Mouse (Mus musculus) megakaryocyte progenitor cell, adult 5-6 weeks (primary cell): ENCODE measurements around the gene Cacng3. TPM values are rescaled to one million over a fixed set of nuclear protein-coding genes. Genes with fewer than 3 reads are reported as not detected.

Experiments
- ATAC-seq: replicated peaks from 2 replicates; pipeline ENCODE4 v1.8.0; 2016; ENCODE audit warnings: mild to moderate bottlenecking, moderate TSS enrichment, inconsistent platforms; ENCODE audit not compliant: poor library complexity
- total RNA-seq, 2 experiments: library from RNA; stranded (forward) in 1 of 2; stranded (reverse) in 1 of 2; fragments of 157-497, 149-512 nt in 1 of 2; fragments of 200-1000 nt in 1 of 2; gene quantifications; 2 replicates each; pipeline versions ENCODE4 v1.2.3 to v1.2.4; 2015 to 2017

Gene Cacng3
- total RNA-seq, 2 experiments from 2014 or later = not detected

GRCm38 (mm10) chr7:122716299-122716698 lies 46.0 kb downstream of the Cacng3 start:
- ATAC-seq = no peak

- no peak for ATAC-seq
Observed at GRCm38 (mm10) chr7:122718540-122718939, 48.2 kb downstream of the Cacng3 start.

DNA sequence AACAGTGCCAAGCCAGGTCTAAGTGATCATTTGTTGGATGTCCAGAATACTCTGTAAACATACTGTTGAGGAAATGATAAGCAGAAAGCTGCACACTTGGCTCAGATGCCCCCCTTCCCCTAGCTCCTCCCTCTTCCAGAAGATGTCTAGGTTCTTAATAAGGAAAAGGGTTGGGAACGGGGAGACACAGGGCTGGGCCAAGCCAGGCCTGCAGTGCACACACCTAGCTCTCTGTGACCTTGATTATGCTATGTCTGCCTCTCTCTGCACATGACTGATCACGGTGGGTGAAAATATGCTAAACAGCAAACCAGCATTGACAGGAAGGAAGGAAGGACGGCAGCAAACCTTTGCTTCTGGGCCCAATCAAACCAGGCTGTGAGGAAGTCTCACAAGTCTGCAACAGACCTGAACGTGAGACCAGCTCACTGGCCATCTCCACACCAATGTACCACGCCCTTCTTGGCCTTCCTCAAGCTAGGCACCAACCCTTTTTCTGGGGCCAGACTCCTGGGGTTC lies 53.1 kb downstream of the Cacng3 start:
- no peak for ATAC-seq

- no peak for ATAC-seq
Observed at GRCm38 (mm10) chr7:122726376-122726775, 56.1 kb downstream of the Cacng3 start.

DNA sequence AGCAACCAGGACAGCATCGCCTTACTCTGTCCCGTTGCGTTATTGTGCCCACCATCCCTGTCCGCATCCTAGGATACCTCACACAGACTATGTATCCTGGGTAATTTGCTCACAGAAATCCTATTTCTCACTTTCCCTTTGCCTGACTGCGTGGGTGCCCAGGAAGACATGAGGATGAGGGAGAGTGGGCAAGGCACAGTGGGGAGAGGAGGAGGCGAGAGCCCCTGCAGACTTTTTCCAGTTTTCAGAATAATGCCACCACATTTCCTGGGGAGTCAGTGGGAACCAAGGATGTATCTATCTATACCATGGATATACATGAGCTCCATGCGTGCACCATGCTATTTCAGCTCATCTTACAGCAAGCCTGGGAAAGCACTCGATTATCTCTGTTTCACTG lies 57.9 kb downstream of the Cacng3 start:
- no peak for ATAC-seq

DNA sequence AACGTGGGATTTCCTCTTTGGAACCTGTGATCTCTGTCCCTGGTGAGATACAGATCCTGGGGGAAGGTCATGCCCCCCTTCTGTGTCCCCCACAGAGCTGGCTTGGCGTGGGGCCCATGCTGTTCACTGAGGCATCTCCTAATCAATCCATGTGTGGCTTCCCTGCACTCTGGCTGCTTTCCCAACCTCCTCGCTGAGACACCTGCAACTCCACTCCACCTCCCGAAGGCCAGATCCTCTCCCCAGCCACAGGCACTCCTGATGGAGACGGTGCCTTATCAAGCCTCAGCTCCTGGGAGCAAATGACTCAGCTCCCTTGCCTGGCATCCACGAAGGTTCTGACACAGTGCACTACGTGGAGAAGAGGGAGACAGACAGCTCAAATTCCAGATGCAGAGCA lies 58.6 kb downstream of the Cacng3 start:
- ATAC-seq = no peak

GRCm38 (mm10) chr7:122735323-122735722 lies 65.0 kb downstream of the Cacng3 start:
- no peak for ATAC-seq

DNA sequence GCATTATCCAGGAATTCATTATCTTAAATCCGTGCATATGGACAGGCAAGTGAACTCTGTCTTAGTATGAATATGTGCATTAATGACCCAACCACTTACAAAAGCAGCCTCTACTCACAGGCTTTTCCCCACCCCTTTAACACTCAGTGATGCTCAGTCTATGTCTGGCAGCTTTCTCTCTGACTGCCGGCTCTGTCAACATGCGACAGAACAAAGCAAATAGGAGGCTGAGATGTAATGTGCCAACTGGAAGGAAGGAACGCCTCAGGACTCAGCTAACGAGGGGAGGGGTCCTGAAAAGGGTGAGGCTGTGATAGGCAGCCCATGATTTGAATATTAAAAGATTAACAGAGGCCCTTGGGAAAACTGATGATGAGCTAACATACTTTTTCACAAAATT lies 68.2 kb downstream of the Cacng3 start:
- no peak for ATAC-seq

- ATAC-seq = no peak
Observed at GRCm38 (mm10) chr7:122740663-122741062, 70.4 kb downstream of the Cacng3 start.

GRCm38 (mm10) chr7:122755920-122756603 lies 85.8 kb downstream of the Cacng3 start:
- no peak for ATAC-seq

- ATAC-seq = no peak
Observed at GRCm38 (mm10) chr7:122758645-122759044, 88.4 kb downstream of the Cacng3 start.

GRCm38 (mm10) chr7:122764506-122764905 lies 94.2 kb downstream of the Cacng3 start:
- no peak for ATAC-seq

DNA sequence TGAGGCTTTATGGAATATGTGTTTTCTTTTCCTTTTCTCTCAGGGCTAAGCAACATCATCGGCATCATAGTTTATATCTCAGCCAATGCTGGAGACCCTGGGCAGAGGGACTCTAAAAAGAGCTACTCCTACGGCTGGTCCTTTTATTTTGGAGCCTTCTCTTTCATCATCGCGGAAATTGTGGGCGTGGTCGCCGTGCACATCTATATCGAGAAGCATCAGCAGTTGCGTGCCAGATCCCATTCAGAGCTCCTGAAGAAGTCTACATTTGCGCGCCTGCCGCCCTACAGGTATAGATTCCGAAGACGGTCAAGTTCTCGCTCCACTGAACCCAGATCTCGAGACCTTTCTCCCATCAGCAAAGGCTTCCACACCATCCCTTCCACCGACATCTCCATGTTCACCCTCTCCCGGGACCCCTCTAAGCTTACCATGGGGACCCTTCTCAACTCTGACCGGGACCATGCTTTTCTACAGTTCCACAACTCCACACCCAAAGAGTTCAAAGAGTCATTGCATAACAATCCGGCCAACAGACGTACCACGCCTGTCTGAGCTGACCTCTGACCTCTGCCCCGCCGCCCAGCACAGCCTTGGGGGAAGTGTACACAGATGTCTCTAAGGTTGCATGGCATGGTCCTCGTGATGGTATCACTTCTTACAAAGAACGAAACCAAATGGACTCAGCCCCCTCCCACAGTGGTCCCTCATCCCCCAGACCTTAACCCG lies 98.2 kb downstream of the Cacng3 start:
- no peak for ATAC-seq

DNA sequence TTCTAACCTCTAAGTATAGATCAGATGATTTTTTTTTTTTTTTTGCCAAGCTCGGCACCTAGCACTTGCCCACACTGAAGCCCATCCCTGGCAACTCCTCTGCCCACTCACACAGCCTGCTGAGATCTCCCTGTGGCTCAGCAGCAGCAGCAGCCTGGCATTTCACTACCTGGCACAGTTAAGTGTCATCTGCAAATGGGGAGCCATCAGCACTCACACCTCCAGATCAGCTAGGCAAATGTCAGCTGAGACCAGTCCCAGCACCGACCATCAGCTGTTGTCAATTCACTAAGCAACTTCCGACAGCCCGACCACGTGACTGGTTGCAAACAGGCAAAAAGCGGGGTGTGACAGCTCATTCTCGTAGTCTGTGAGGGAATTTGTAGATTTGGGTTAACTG lies 109.3 kb downstream of the Cacng3 start:
- ATAC-seq = no peak

DNA sequence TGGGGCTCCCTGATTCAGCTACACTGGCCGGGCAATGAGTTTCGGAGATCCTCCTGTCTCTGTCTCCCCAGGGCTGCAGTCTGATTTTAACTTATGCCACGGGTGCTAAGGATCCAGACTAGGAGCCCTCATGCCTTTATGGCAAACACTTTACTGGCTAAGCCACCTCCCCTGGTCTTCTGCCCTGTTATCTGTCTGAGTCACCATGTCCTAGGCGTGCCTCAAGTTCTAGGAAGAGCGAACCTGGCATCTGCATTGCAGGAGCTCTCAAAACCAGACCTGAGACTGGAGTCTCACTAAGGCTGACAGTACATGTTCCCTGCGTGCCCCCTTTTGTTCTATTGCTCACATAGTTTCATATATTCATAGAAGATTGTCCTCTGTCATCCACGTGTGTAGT lies 119.6 kb downstream of the Cacng3 start:
- no peak for ATAC-seq

GRCm38 (mm10) chr7:122793655-122794346 lies 123.5 kb downstream of the Cacng3 start:
- no peak for ATAC-seq

DNA sequence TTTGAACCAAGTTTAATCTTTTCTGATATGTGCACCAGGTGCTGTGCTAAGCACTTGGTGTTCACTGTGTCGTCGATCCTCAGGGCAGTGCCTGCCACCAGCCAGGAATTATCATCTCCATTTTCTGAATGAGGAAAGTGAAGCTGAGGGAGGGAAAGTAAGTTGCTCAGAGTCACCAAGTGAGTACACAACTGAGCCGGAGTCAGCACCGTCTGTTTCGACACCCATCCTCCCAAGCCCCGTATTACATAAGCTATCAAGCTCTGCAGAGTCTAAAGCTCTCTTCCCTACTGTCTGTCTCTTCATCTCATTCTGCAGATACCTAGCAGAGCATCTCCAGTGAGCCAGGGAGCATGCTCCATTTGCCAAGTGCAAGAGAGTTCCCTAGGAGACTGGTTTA lies 124.8 kb downstream of the Cacng3 start:
- ATAC-seq = no peak

DNA sequence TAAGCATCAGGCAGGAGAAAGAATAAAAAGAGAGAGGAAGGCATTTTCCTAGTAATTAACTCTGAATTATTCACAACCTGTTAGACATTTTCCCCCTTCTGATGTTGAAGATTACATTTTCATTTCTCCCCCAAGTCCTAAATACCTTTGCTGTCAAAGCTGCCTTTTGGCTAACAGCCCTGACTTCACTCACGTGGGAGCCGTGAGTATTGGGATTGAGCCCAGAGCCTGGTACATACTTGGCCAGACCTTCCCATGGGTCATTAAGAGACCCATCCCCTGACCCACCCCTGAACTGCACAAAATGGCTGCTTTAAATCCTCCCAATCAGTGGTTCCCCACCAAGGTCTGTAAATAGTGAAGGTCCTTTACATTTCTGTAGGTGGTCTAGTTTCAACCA lies 130.5 kb downstream of the Cacng3 start:
- ATAC-seq = no peak

- no peak for ATAC-seq
Observed at GRCm38 (mm10) chr7:122803839-122804496, 133.7 kb downstream of the Cacng3 start.

DNA sequence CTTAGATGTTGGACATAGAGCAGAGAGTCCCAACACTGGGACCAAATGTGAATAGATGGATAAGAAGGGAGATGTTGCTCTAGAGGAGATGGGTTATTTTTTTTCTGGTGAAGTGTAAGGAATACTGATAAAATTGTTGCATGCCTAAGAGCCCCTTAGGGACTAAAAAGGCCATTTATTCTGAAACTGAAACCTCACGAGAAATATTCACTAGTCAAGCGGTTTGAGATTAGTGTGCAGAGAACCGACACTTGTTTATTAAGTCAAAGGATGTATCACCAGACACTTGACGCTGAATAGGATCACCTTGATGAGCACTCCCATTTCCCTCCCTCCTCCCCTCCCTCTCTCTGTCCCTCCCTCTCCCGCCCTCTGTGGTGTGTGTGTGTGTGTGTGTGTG lies 136.2 kb downstream of the Cacng3 start:
- ATAC-seq = no peak

DNA sequence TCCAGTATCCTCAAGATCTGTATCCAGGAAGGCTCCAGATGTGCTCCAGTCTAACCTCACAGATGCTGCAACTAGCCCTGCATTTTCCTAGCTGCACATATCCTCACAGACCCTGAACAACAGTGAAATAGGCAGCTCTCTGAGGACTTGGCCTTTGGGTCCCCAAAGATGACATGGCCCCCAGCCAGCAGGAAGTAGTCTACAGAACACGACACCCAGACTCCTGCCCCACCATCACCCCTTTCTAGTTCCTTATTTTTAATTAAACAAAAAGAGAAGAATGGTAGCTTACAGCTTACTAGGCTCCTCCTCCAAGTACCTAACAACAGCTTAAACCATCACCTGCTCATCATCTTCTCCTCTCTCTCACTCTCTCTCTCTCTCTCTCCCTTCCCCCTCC lies 143.4 kb downstream of the Cacng3 start:
- ATAC-seq = peak; percentile 29
